Mouse (Mus musculus): ENCODE measurements around the gene Csk. TPM values are rescaled to one million over a fixed set of nuclear protein-coding genes. Genes with fewer than 3 reads are reported as not detected.

The Csk gene
- polyA plus RNA-seq, 1 experiment from 2014 or later = 25.9 TPM

- Histone ChIP-seq H3K4me2 (no peak overlapping the region), H3K4me3 (no peak overlapping the region), H3K27ac (no peak overlapping the region), H3K9me3 (no peaks in the 10 kb centered on the region), H3K4me1 (peaks cover 18% of the 10 kb centered on the region), H3K9ac (no peak overlapping the region), H3K27me3 (no peaks in the 10 kb centered on the region), H3K36me3 (peaks cover 30% of the 10 kb centered on the region)
- 43% methylated on average over 4 of the region's 4 CpGs for WGBS
- no peak for ATAC-seq (ENCODE audit: borderline replicate concordance, extremely low read depth, low FRiP score, low TSS enrichment)
Observed at GRCm38 (mm10) chr9:57633481-57634024, 19.9 kb downstream of the Csk start.

GRCm38 (mm10) chr9:57629118-57629874 lies 24.1 kb downstream of the Csk start:
- Histone ChIP-seq H3K4me2 (no peak overlapping the region), H3K9me3 (no peaks in the 10 kb centered on the region), H3K4me1 (no peaks in the 10 kb centered on the region), H3K4me3 (no peak overlapping the region), H3K36me3 (peaks cover 70% of the 10 kb centered on the region), H3K9ac (no peak overlapping the region), H3K27me3 (no peaks in the 10 kb centered on the region), H3K27ac (0 out of 2 replicates have a peak overlapping the region, but pooled peaks have one; percentile 27)
- ATAC-seq (ENCODE audit: borderline replicate concordance, extremely low read depth, low FRiP score, low TSS enrichment) = peak; percentile 28
- WGBS = 60% methylated on average over 14 of the region's 14 CpGs

- Histone ChIP-seq H3K4me2 (no peak overlapping the region), H3K9me3 (no peaks in the 10 kb centered on the region), H3K4me3 (no peak overlapping the region), H3K27ac (no peak overlapping the region), H3K4me1 (no peaks in the 10 kb centered on the region), H3K36me3 (peaks cover 70% of the 10 kb centered on the region), H3K9ac (no peak overlapping the region), H3K27me3 (no peaks in the 10 kb centered on the region)
- WGBS = 88% methylated on average over 12 of the region's 12 CpGs
- ATAC-seq (ENCODE audit: borderline replicate concordance, extremely low read depth, low FRiP score, low TSS enrichment) = no peak
Observed at GRCm38 (mm10) chr9:57628717-57629116, 24.7 kb downstream of the Csk start.

GRCm38 (mm10) chr9:57627892-57628291 lies 25.5 kb downstream of the Csk start:
- Histone ChIP-seq H3K4me1 (no peaks in the 10 kb centered on the region), H3K27ac (no peak overlapping the region), H3K4me3 (no peak overlapping the region), H3K4me2 (no peak overlapping the region), H3K9me3 (no peaks in the 10 kb centered on the region), H3K9ac (no peak overlapping the region), H3K36me3 (peaks cover 70% of the 10 kb centered on the region), H3K27me3 (no peaks in the 10 kb centered on the region)
- ATAC-seq (ENCODE audit: borderline replicate concordance, extremely low read depth, low FRiP score, low TSS enrichment) = no peak
- WGBS = 86% methylated on average over 11 of the region's 11 CpGs

- Histone ChIP-seq H3K4me3 (no peak overlapping the region), H3K4me2 (no peak overlapping the region), H3K9me3 (no peaks in the 10 kb centered on the region), H3K27me3 (no peaks in the 10 kb centered on the region), H3K4me1 (no peaks in the 10 kb centered on the region), H3K9ac (no peak overlapping the region), H3K36me3 (peaks cover 70% of the 10 kb centered on the region), H3K27ac (no peak overlapping the region)
- WGBS = 87% methylated on average over 17 of the region's 17 CpGs
- no peak for ATAC-seq (ENCODE audit: borderline replicate concordance, extremely low read depth, low FRiP score, low TSS enrichment)
Observed at GRCm38 (mm10) chr9:57627191-57627590, 26.2 kb downstream of the Csk start.

- Histone ChIP-seq H3K27me3 (no peaks in the 10 kb centered on the region), H3K36me3 (peaks cover 62% of the 10 kb centered on the region), H3K9me3 (no peaks in the 10 kb centered on the region), H3K9ac (no peak overlapping the region), H3K27ac (no peak overlapping the region), H3K4me1 (no peaks in the 10 kb centered on the region), H3K4me3 (no peak overlapping the region), H3K4me2 (no peak overlapping the region)
- WGBS = 82% methylated on average over 15 of the region's 15 CpGs
- ATAC-seq (ENCODE audit: borderline replicate concordance, extremely low read depth, low FRiP score, low TSS enrichment) = no peak
Observed at GRCm38 (mm10) chr9:57625674-57626500, 27.5 kb downstream of the Csk start.

- Histone ChIP-seq H3K27me3 (no peaks in the 10 kb centered on the region), H3K9ac (no peak overlapping the region), H3K4me3 (no peak overlapping the region), H3K9me3 (no peaks in the 10 kb centered on the region), H3K27ac (no peak overlapping the region), H3K4me1 (no peaks in the 10 kb centered on the region), H3K36me3 (peaks cover 47% of the 10 kb centered on the region), H3K4me2 (no peak overlapping the region)
- 77% methylated on average over 7 of the region's 7 CpGs for WGBS
- ATAC-seq (ENCODE audit: borderline replicate concordance, extremely low read depth, low FRiP score, low TSS enrichment) = no peak
Observed at GRCm38 (mm10) chr9:57624295-57624694, 29.1 kb downstream of the Csk start.

GRCm38 (mm10) chr9:57620674-57621073 lies 32.8 kb downstream of the Csk start, which contains the start of gene Lman1l:
Lman1l (minus strand) TSS chr9:57620774.
- H3K36me3 ChIP-seq = peaks cover 11% of the 10 kb centered on the region
- H3K27ac ChIP-seq = no peak within 1 kb of the TSS
- H3K9ac ChIP-seq = no peak within 1 kb of the TSS
- H3K27me3 ChIP-seq = no peaks in the 10 kb centered on the region
- H3K9me3 ChIP-seq = no peaks in the 10 kb centered on the region
- no peak within 1 kb of the TSS for H3K4me2 ChIP-seq
- no peaks in the 10 kb centered on the region for H3K4me1 ChIP-seq
- no peak for ATAC-seq (ENCODE audit: borderline replicate concordance, extremely low read depth, low FRiP score, low TSS enrichment)
- no peak within 1 kb of the TSS for H3K4me3 ChIP-seq
- 92% methylated on average over 5 of the region's 5 CpGs for WGBS

- H3K27me3 ChIP-seq = no peaks in the 10 kb centered on the region
- ATAC-seq (ENCODE audit: borderline replicate concordance, extremely low read depth, low FRiP score, low TSS enrichment) = no peak
- WGBS = 63% methylated on average over 8 of the region's 8 CpGs
Observed at GRCm38 (mm10) chr9:57618854-57619253, 34.6 kb downstream of the Csk start.

GRCm38 (mm10) chr9:57617556-57618169 lies 35.8 kb downstream of the Csk start:
- Histone ChIP-seq H3K36me3 (no peaks in the 10 kb centered on the region), H3K27ac (no peak overlapping the region), H3K27me3 (no peaks in the 10 kb centered on the region), H3K4me2 (no peak overlapping the region), H3K9me3 (no peaks in the 10 kb centered on the region), H3K4me1 (no peaks in the 10 kb centered on the region), H3K4me3 (no peak overlapping the region), H3K9ac (no peak overlapping the region)
- 65% methylated on average over 8 of the region's 8 CpGs for WGBS
- ATAC-seq (ENCODE audit: borderline replicate concordance, extremely low read depth, low FRiP score, low TSS enrichment) = no peak

More at GRCm38 (mm10) chr9:57618854-57619253, 34.6 kb downstream of the Csk start:
- H3K36me3 ChIP-seq = no peaks in the 10 kb centered on the region
- no peak overlapping the region for H3K4me3 ChIP-seq
- H3K9ac ChIP-seq = no peak overlapping the region
- H3K9me3 ChIP-seq = no peaks in the 10 kb centered on the region
- no peak overlapping the region for H3K27ac ChIP-seq
- no peak overlapping the region for H3K4me2 ChIP-seq
- H3K4me1 ChIP-seq = no peaks in the 10 kb centered on the region

GRCm38 (mm10) chr9:57614786-57615185 lies 38.6 kb downstream of the Csk start:
- ATAC-seq (ENCODE audit: borderline replicate concordance, extremely low read depth, low FRiP score, low TSS enrichment) = no peak
- WGBS = 64% methylated on average over 4 of the region's 4 CpGs
- no peak overlapping the region for H3K4me3 ChIP-seq

More at GRCm38 (mm10) chr9:57614786-57615185, 38.6 kb downstream of the Csk start:
- Histone ChIP-seq H3K27me3 (no peaks in the 10 kb centered on the region), H3K9me3 (no peaks in the 10 kb centered on the region), H3K27ac (no peak overlapping the region), H3K36me3 (no peaks in the 10 kb centered on the region), H3K9ac (no peak overlapping the region), H3K4me2 (no peak overlapping the region), H3K4me1 (no peaks in the 10 kb centered on the region)

All from lung, embryonic 15.5 days (tissue).